Mouse (Mus musculus): ENCODE data around the gene Coil.

DNA sequence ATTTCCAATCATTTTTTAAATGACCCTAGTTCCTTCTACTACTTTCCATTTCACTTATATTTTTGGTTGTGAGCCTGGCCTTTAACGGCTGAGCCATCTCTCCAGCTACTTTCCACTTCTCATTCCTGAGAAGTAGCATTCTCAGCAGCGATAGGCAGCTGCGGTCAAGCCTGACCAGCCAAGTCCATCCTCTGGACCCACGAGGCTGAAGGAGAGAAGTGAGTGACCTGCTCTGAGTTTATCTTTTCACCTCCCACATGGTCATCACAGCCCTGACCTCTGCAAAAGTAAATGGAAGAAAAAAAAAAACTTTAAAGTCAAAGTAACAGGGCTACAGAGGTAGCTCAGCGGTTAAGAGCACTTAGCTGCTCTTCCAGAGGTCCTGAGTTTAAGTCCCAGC lies 43.5 kb upstream of the Coil start:
- TF ChIP-seq CTCF (IDR thresholded peaks at IDR 0.05; ENCODE audit: borderline replicate concordance, extremely low read depth, insufficient read depth, insufficient read length) (no peak), POLR2A (IDR thresholded peaks at IDR 0.05; ENCODE audit: borderline replicate concordance, extremely low read depth, insufficient read depth, insufficient read length, poor library complexity, severe bottlenecking) (no peak)

Measured in brain, embryonic 14.5 days (tissue).